Mouse (Mus musculus) spleen, postnatal 10 days (tissue): Measurements from ENCODE around the gene Srebf1.

Experiments
- DNase-seq, 2 experiments: peaks; one replicate each; pipeline ENCODE4 v3.0.0; 2021 to 2022; ENCODE audit warnings: low spot score in 2 of 2

Gene Srebf1

DNA sequence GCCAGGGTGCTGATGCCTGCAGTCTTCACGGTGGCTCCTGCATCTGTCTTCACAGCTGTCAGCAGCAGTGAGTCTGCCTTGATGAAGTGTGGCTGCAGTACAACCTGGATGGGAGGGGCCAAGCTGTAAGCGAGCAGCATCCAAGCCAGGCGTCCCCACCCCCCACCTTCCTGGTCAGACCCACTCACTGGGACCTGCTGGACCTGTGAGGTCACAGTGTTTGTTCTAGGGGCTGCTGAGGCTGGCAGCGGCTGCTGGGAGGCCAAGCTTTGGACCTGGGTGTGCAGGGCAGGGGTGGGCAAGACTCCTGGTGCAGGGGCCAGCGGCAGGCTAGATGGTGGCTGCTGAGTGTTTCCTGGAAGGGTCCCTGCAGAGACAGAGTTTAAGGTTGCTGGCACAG is 16.2 kb downstream of the Srebf1 start:
- DNase-seq: no peak

DNA sequence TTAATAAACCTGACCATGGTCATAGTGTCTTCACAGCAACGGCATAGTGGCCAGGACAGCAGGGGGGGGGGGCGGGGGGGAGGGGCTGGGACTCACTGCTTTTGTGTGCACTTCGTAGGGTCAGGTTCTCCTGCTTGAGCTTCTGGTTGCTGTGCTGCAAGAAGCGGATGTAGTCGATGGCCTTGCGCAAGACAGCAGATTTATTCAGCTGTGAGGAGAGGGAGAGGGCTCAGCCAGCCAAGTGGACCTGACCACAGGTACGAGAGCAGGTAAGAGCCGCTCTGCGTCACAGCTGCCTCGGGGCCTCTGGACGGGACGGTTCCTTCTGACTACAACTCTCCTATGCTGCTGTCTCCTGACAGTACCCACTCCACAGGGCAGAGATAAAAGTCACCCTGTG is 17.4 kb downstream of the Srebf1 start:
- DNase-seq: no peak

DNA sequence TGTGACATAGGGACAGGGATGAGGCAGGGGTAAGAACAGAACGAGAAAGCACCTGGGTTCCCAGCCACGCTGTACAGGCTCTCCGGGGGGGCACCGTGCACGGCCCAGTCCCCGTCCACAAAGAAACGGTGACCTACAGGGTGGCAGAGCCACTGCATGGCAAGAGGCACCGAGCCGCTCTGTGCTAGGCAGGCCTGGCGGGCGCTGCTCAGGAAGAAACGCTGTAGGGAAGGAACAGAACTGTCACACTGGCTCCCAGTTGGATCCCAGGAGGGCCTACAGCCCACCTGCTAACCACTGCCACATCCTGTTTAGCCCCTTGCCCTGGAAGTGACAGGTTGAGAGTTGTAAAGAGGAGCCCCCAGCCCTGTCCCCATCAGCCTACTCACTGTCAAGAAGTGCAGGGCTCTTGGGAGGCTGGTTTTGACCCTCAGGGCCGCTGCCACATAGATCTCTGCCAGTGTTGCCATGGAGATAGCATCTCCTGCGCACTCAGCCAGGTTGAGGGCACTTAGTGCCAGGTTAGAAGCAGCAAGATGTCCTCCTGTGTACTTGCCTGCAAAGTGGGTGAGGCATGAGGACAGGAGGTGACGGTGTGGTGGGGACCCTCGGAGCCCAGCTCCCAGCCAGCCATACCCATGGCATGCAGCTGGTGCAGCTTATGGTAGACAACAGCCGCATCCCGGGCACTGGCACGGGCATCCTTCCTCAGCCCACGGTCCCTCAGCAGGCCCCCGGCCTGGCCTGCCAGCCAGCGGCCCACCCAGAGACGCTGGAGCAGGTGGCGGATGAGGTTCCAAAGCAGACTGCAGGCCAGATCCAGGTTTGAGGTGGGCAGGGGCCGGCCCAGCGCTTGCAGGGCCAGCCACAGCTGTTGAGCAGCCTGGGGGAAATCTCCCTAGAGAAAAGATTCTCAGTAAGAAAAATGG is 19.4 kb downstream of the Srebf1 start:
- DNase-seq: no peak

DNA sequence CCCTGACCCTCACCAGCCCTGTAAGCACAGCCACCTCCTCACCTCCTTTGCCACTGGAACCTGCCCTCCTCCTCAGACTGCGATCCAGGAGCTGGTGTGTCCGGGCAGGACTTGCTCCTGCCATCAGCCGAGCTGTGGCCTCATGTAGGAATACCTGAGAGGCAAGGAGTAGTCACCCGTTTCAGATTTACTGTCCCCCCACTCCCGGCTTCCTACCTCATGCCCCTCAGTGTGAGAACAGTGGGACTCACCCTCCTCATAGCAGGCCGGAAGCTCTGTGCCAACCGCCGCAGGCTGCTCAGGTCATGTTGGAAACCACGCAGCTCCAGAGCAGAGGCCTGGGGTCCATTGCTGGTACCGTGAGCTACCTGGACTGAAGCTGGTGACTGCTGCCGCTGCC is 22.0 kb downstream of the Srebf1 start:
- no peak for DNase-seq

DNA sequence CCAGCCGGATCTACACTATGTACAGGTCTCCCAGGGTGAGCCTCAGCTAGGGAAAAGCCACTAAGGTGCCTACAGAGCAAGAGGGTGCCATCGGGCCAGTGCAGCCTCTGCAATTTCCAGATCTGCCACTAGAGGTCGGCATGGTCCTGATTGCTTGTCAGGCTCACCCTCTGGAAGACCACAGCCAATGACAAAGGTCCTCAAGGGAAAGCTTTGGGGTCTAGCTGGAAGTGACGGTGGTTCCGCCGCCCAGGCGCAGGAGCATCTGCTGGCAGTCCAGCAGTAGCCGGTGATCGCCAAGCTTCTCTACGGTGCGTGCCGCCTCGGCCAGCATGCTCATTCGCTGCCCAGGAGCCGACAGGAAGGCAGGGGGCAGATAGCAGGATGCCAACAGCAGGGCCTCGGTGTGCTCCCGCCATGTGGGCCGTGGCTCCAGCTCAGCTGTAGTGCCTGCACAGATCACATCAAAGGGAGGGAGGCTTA is 22.6 kb downstream of the Srebf1 start:
- peak; percentile 93 for DNase-seq

DNA sequence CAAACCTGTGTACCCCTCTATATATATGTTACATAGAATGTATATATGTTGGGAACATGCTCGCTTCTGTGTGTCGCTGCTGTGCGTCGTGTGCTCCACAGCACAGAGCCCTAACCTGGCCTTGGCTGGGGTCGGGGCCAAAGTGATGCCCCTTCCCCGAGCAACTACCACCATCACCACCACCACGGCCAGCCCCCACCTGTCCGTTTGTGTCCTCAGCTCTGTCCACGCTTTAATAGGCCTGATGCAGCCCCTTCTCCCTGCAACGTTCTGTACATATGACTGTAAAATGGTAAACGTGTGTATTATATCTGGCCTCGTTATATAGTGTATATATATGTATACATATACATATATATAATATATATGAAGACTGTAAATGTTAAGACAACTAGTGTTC is 23.7 kb downstream of the Srebf1 start:
- DNase-seq: no peak

DNA sequence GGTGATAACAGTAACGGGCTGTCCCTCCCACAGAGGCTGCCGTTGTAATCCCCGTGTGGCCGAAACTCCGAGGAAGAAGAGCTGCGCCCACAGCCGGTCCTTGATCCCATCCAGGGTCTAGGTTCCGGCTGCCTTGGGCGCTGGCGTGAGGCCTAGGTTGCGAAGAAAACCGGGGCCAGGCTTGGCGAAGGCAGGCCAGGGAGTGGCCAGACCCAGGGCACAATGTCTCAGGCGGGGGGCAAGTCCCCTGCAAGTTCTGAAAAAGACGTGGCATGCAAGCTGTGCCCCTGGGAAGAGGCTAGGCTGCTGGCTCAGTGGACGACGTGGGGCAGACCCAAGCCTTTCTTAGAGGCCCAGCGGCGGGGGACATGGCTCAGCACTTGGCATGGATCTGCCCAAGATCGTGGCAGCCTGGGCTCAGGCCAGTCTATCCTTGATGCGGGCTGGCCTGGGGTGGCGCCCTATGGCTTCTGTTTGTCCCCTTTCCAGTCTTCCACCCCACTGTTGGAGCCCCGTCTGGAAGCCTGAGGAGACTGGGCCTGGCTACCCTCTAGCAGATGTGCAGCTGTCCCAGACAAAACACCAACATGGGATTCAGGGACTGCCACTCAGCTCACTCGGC is 24.3 kb downstream of the Srebf1 start:
- no peak for DNase-seq

DNA sequence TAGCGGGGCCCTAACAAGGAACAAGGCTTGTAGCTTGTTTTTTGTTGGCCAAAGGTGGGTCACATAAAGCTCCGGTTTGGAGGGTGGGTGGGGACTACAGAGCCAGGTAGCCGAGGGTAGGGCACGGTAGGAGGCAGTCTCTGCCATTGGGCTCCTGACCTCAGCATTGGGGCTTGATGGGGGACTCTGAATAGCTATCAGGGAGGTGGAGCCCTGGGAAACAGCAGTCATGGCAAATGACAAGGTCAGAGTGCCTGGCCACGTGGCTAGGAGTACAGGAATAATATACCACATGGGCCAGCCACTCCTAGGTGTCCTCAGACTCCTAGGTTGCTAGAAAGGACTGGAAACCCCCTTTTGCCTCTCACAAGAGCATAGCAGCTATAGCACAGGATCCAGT is 26.0 kb downstream of the Srebf1 start:
- DNase-seq: no peak

DNA sequence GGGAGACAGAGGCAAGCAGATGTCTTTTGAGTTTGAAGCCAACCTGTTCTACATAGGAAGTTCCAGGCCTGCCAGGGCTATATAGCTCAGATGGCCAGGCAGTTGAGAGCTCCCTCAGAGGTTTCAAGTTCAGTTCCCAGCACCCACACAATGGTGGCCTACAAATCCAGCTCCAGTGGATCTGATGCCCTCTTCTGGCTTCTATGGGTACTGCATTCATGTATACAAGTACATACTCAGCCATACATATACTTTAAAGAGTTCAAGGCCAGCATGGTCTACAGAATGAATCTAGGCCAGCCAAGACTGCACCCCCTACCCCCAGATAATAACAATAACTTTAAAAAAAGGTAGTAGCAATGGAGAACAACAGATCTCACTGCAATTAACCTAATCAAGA is 27.3 kb downstream of the Srebf1 start:
- no peak for DNase-seq

DNA sequence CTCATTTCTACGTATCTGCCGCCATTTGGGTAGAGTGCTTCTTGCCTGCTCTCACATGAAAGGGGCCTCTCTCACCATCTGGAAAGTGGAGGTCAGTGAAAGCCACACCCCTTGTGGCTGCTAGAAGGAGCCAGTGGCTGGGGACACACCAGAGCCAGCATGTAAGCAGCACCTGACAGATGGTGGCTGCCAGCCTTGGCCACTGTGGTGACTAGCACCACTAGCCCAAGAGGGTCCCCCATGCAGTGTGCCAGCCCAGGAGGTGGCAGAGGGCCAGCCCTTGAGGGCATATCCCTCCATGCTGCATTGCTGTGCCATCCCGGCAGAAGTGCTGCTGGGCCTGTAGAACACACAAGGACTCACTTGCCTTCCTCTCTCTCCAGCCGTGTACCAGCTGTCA is 28.8 kb downstream of the Srebf1 start:
- DNase-seq: no peak

DNA sequence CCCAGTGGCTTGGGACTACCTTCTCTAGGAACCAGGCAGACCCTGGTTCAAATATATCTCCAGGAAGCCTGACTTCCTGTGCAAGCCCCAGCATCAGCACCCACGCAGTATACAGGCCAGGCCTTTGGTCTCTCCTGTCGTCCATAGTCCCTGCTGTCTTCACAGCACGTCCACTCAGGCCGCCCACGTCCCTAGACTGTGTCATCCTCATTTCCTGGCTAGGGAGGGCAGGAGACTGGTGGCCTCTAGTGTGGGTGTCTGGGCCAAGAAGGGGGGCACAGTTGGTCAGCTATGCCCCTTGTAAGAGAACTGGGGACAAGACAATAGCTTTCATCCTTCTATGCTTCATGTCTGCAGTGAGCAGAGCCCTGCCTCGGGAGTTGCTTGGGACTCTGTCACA is 29.8 kb downstream of the Srebf1 start:
- DNase-seq: no peak

DNA sequence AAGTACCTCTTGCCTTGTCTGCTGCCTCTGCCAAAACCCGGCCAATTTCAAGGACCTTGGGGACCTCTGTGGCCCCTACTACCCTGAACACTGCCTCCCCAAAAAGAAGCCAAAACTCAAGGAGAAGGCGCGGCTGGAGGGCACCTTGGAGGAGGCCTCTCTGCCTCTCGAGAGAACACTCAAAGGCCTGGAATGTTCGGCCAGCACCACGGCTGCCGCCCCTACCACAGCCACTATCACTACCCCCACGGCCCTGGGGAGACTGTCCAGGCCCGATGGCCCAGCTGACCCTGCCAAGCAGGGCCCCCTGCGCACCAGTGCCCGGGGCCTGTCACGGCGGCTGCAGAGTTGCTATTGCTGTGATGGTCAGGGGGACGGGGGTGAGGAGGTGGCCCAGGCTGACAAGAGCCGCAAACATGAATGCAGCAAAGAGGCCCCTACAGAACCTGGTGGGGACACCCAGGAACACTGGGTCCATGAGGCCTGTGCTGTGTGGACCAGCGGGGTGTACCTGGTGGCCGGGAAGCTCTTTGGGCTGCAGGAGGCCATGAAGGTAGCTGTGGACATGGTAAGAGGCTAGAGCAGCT is 32.2 kb downstream of the Srebf1 start:
- no peak for DNase-seq

DNA sequence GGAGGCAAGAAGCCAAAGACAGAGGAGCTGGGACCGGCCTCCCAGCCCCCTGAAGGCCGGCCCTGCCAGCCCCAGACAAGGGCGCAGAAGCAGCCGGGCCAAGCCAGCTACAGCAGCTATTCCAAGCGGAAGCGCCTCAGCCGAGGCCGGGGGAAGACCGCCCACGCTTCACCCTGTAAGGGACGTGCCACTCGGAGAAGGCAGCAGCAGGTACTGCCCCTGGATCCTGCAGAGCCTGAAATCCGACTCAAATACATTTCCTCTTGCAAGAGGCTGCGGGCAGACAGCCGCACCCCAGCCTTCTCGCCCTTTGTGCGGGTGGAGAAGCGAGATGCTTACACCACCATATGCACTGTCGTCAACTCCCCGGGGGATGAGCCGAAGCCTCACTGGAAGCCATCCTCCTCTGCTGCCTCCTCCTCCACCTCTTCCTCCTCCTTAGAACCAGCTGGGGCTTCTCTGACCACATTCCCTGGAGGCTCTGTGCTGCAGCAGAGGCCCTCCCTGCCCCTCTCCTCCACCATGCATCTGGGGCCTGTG is 32.8 kb downstream of the Srebf1 start:
- DNase-seq: peak in 1 of 2 experiments; percentile 41

DNA sequence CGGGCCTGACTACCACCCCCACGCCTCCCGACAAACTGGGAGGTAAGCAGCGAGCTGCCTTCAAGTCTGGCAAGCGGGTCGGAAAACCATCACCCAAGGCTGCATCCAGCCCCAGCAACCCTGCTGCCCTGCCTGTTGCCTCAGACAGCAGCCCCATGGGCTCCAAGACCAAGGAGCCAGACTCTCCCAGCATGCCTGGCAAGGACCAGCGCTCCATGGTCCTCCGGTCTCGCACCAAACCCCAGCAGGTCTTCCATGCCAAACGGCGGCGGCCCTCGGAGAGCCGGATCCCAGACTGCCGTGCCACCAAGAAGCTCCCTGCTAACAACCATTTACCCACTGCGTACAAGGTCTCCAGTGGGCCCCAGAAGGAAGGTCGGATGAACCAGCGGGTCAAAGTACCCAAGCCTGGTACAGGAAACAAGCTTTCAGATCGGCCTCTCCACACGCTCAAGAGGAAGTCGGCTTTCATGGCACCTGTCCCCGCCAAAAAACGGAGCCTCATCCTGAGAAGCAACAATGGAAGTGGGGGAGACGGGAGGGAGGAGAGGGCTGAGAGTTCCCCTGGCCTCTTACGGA is 34.0 kb downstream of the Srebf1 start:
- DNase-seq: no peak

DNA sequence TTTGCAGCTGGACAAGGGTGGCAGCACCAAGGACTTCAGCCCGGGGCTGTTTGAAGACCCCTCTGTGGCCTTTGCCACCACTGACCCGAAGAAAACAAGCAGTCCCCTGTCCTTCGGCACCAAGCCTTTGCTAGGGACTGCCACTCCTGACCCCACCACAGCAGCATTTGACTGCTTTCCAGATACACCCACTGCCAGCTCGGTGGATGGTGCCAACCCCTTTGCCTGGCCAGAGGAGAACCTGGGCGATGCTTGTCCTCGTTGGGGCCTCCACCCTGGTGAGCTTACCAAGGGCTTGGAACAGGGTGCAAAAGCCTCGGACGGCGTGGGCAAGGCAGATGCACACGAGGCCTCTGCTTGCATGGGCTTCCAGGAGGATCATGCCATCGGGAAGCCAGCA is 35.3 kb downstream of the Srebf1 start:
- DNase-seq: no peak

DNA sequence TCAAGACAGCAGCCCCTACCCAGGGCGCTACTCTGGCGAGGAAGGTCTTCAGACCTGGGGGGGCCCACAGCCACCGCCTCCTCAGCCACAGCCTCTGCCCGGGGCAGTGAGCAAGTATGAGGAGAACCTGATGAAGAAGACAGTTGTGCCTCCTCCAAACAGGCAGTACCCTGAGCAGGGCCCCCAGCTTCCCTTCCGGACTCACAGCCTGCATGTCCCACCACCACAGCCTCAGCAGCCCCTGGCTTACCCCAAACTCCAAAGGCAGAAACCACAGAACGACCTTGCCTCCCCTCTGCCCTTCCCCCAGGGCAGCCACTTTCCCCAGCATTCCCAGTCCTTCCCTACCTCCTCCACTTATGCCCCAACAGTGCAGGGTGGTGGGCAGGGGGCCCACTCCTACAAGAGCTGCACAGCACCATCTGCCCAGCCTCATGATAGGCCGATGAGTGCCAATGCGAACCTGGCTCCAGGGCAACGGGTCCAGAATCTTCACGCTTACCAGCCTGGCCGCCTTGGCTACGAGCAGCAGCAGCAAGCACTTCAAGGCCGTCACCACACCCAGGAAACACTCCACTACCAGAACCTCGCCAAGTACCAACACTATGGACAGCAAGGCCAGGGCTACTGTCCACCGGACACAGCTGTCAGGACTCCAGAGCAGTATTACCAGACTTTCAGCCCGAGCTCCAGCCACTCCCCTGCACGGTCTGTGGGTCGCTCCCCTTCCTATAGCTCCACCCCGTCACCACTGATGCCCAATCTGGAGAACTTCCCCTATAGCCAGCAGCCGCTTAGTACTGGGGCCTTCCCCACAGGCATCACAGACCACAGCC is 36.8 kb downstream of the Srebf1 start:
- DNase-seq: peak in 1 of 2 experiments; percentile 67

DNA sequence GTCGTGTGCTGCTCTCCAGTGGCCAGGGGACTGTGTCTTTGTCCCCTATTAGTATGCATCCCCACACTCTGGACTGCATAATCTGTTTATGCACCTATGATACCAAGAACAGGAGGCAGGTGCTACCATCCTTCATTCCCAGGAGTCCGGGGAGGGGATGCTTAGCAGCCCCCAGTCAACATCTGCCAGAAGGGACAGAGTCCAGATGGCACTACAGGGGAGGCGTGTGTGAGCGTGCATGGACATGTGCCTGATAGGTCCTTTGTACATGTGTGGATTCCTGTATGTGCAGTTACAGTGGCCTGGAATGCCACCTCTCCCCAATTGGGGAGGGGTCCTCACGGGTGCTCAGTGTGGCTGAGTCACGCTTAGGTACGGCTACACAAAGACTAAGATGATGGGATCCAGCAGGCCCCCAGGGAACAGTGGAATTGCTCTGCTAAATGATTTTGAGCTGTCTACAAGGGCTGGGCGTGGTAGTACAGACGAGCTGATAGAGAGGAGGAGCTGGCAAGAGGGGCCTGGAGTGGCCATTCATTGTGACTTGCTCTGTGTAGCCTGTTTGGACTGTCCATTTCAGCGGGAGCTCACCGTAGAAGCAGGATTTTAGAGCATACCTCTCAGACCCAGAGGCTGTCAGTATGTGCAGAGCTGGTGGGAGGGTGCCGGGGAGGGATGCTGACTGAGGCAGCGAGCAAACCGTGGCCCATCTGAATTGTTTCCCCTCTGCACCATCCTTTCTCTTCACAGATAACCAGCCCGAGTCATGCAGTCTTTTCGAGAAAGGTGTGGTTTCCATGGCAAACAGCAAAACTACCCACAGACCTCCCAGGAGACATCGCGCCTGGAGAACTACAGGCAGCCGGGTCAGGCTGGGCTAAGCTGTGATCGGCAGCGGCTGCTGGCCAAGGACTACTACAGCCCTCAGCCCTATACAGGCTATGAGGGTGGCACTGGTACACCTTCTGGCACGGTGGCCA is 37.7 kb downstream of the Srebf1 start:
- DNase-seq: peak in 1 of 2 experiments; percentile 51

DNA sequence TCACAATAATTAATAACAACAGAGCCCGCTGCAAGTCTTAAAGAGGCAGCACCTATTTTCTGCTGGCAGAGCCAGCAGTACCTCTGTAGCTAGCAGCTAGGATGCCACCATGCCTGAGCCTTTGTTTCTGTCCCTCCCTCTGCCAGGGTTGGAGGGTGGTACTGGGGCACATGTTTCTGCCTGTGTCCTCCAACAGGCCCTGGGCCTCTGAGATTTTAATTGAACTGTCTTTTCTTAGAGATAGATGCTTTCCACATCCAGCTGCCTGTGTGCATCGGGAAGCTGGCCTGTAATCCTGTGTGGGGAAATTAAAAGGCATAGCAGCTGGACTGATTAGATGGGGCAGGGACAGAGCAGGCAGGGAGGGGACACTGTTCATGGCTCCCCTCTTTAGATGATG is 39.6 kb downstream of the Srebf1 start:
- no peak for DNase-seq

DNA sequence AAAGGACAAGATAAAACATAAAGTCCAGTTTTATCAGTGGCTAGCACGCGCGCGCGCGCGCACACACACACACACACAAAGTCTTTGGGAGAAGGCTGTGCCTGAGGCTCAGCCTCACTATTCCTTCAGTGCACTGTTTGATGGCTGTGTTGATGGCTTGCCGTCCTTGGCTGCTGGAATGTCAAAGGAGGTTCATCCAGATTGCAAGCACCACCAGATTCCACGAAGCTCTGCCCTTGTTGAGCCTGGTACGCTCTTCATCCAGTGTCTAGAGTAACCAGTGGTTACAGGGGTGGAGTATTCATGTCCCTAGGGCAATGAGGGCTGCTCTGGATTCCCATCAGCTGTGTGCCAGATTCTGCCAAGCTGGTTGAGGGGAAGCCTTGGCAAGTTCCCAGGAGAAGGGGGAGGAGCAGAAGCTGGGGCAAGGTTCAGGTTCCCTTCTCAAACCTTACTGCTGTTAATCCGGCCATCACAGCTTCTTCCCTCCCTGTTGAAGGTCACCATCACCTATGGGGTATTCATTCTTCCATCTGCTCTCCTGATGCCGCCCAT is 40.2 kb downstream of the Srebf1 start:
- no peak for DNase-seq

DNA sequence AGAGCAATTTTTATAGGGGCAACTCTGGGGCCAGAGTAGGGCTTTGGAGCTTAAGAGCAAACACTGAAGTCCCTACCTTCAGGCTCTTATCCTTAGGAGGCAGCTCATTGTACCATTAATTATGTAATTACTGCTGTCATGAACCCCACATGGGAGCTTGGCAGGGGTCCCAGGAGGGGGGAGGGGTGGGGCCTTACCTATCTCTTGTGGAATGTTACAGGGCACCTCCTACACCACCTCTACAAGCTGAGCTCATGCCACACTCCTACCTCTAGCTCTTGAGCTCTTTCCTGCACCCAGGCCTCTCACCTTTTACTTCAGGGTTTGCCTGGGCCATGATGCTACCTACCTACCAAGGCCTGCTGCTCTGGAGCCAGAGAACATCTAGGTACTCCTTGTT is 43.9 kb downstream of the Srebf1 start:
- no peak for DNase-seq
